Mouse (Mus musculus): Measurements from ENCODE around the gene Rhox3a.
"Not testable (repeated sequence)": the region's sequence is repeated elsewhere in the genome, so short reads cannot be mapped to it uniquely, and the experiment has no call there.

The Rhox3a gene

GRCm38 (mm10) chrX:37249619-37250018 lies at the start of gene Rhox3a:
TSS of gene Rhox3a (plus strand) at chrX:37249919.
- not testable (repeated sequence) for DNase-seq (ENCODE audit: low spot score)

DNA sequence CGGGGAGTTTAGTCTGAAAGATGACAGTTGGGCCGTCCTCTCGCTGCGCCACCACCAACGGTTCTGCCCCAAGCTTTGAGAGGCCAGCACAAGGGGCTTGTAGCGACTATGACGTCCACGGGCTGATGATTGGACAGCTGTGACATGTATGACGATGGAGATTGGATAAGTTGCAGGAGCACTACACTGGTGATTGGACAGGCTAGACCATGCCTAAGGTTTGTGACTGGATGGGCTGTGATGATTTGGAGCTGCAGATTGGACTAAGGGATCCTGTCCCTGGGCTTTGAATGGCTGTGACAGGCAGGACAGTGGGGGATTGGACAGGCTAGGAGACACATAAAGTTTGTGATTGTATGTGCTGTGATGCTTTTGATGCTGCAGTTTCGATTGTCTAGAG lies 38.8 kb upstream of the Rhox3a start, which contains the start of gene Gm9:
Gene Gm9 (minus strand): TSS at position 101 of the 400 bp plus-strand sequence.
- no peak for DNase-seq (ENCODE audit: low spot score)

GRCm38 (mm10) chrX:37222158-37222557 lies 27.6 kb upstream of the Rhox3a start, which contains the start of gene Rhox1:
TSS of gene Rhox1 (minus strand) at chrX:37222258.
- not testable (repeated sequence) for DNase-seq (ENCODE audit: low spot score)

GRCm38 (mm10) chrX:37244676-37245075 lies 5.0 kb upstream of the Rhox3a start, which contains the start of gene Rhox2a:
TSS of gene Rhox2a (plus strand) at chrX:37244976.
- DNase-seq (ENCODE audit: low spot score): not testable (repeated sequence)

DNA sequence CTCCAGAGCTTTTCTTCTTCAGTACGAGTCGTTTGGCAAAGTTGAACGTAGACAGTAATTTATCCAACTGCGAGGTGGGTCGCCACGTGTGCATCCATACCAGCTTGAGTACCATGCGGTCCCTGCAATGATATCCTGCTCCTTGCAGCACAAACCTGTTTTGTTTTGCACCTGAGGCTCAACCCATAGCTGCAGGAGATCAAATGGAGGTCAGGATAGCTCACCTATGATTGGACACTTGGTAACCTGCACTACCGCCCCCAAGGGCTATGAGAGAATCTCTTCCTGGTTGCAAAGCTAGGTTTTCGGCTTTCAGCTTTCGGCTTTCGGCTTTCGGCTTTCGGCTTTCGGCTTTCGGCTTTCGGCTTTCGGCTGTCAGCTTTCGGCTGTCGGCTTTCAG lies 15.3 kb downstream of the Rhox3a start, which contains the start of gene Rhox4a:
Gene Rhox4a (plus strand): TSS at position 301 of the 400 bp plus-strand sequence.
- not testable (repeated sequence) for DNase-seq (ENCODE audit: low spot score)
